Mouse (Mus musculus) spleen, postnatal 36 days (tissue): ENCODE data around the gene Ahcyl2.
"Not testable (repeated sequence)": the region's sequence is repeated elsewhere in the genome, so short reads cannot be mapped to it uniquely, and the experiment has no call there.

ENCODE experiments used
- DNase-seq, 2 experiments: peaks; one replicate each; pipeline ENCODE4 v3.0.0; 2022; ENCODE audit warnings: low spot score in 2 of 2, mixed read lengths in 1 of 2

Ahcyl2 gene

GRCm38 (mm10) chr6:29815634-29816033, 47.8 kb downstream of the Ahcyl2 start:
- DNase-seq: no peak

GRCm38 (mm10) chr6:29816371-29816770, 48.6 kb downstream of the Ahcyl2 start:
- not testable (repeated sequence) for DNase-seq

DNA sequence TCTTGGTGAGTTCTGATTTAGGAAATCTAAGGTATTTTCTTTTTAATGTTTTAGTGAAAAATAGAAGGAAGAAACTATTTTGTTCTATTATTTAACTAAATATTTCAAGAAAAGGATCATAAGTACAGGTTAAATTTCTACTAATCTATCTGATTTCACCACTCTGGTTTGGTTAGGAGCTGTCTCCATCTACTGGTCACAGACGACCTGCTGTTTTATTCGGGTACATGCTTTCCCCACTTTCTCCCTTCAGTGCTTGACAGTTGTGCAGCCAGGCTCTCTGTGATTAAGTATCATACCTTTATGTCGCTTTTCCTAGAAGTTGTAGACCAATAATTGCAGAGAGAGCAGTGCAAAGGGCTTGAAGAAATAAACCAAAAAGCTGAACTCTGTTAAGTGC, 51.5 kb downstream of the Ahcyl2 start:
- peak; percentile 16 to 40 for DNase-seq

DNA sequence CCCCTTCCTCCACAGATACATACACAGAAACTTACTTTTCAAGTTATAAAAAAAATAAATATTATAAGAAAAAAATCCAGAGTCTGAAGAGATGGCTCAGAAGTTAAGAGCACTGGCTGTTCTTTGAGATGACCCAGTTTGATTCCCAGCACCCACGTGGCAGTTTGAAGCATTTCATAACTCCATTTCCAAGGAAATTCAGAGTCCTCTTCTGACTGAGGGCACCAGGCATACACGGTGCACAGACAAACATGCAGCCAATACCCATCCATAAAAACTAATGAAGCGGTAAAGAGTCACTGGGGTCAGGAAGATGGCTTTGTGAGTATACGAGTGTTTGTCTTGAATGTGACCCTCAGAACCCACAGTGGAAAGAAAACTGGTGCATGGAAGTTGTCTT, 52.5 kb downstream of the Ahcyl2 start:
- no peak for DNase-seq

GRCm38 (mm10) chr6:29820926-29821325, 53.1 kb downstream of the Ahcyl2 start:
- DNase-seq: no peak

GRCm38 (mm10) chr6:29821770-29822169, 54.0 kb downstream of the Ahcyl2 start:
- DNase-seq: no peak

DNA sequence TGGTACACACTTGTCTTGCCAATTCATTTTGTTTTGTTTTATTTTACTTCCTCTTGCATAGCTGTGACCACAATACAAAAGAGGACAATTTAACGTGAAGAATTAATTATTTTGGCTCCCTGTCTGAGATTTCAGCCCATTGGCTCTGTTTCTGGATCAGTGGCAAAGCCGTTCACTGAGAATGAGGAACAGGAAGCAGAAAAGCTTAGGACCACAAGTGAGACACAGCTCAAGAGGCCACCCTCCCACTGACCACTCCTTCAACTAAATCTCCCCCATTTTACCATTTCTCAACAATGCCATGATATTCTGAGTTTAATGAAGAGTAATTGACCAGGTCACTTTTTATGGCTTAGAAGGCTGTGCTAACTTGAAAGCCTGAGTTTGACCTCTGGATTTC, 57.5 kb downstream of the Ahcyl2 start:
- no peak for DNase-seq

GRCm38 (mm10) chr6:29827291-29828242, 59.8 kb downstream of the Ahcyl2 start:
- DNase-seq: peak; percentile 31 to 33

GRCm38 (mm10) chr6:29828574-29829234, 60.9 kb downstream of the Ahcyl2 start:
- no peak for DNase-seq

- no peak for DNase-seq
These were observed 64.5 kb downstream of the Ahcyl2 start for GRCm38 (mm10) chr6:29832356-29832755.

DNA sequence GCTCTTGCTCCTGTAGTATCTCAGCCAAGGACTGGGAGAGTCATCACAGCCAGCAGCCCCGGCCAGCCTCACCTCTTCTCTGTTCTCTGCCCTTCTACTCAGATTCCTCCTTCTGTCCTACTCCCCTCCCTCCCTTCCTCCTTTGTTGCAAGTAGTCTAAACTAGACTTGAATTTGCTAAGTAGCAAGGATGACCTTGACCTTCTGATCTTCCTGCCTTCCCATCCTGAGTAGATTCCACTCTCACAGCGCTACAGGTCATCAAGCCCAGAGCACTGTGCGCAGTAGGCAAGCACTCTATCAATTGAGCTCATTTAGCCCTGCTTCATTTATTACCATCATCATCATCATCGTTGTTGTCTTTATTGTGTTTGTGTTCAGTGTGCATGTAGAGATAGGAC, 65.3 kb downstream of the Ahcyl2 start:
- DNase-seq: no peak

GRCm38 (mm10) chr6:29833568-29834255, 65.9 kb downstream of the Ahcyl2 start:
- DNase-seq: peak in 1 of 2 experiments; percentile 25

GRCm38 (mm10) chr6:29835543-29836177, 67.8 kb downstream of the Ahcyl2 start:
- DNase-seq: no peak

GRCm38 (mm10) chr6:29837579-29837978, 69.8 kb downstream of the Ahcyl2 start:
- peak; percentile 10 to 13 for DNase-seq

- DNase-seq: peak; percentile 74 to 78
These were observed 70.7 kb downstream of the Ahcyl2 start for GRCm38 (mm10) chr6:29838531-29838930.

DNA sequence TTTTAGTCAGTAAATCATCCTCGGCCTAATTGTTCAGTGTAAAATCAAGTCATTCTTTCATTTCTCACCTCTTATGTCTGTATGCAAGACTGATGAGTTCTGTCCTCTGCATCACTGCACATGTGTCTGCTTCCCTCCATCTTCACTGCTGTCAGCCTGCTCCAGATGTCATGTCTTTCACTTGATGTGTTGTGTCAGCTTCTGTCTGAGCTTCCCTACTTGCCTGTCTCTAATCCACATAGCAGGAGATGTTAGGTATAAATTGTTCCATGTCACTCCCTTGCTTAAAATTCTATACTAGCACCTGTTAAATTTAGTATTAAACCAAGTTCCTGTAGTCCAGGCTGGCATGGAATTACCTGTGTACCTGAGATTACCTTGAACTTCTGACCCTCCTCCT, 72.2 kb downstream of the Ahcyl2 start:
- no peak for DNase-seq

DNA sequence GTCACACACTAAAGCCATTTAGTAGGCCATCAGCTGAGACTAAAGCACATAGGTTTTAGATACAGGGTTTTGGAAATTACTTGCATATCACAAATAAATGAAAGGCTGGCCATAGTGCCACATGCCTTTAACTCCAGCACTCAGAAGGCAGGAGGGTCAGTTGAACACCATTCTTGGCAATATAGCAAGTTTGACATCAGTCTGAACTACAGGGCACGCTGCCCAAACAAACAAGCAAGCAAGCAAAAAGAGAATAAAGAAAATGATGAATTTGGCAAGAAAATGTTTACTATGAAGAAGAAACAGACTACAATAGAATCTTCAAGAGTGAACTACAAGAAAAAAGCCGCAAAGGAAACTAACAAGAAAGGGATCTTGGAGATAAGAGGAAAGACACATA, 73.7 kb downstream of the Ahcyl2 start:
- DNase-seq: no peak

GRCm38 (mm10) chr6:29847643-29848166, 79.9 kb downstream of the Ahcyl2 start:
- DNase-seq: no peak

GRCm38 (mm10) chr6:29848808-29849207, 81.0 kb downstream of the Ahcyl2 start:
- no peak for DNase-seq

DNA sequence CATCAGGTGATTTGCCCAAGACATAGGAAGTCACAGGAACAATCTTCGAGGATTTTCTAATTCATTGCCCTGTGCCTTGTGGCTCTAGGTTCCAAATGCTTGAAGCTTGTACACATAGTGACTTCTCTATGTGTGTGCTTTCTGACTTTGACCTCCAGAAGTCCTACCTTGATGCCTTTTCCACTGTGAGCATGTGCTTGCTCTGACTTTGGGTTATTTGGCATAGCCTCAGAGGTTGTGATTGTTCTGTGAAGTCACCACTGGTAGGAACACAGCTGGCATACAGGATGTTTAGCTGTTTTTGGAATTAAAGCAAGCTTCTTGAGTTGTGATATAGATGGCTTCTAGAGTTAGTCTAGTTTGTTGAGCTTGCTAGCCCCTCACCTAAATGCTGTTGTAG, 82.3 kb downstream of the Ahcyl2 start:
- DNase-seq: no peak

DNA sequence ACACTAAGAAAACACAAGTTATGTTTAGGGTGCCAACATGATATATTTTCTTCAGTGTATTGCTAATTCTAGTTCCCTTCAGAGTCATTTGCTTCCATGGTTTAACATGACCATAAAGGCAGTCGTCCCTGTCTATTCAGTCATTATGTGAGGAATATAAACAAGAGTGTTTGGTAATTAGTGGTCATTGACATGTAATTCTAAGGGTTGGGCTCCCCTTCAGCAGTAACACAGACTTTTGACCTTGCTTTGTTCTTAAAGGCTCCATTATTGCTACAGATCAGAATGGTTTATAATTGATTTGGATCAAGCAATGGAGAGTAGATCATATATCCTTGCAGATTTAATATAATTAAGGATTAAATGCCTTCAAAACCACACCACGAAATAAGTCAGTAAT, 82.9 kb downstream of the Ahcyl2 start:
- no peak for DNase-seq

DNA sequence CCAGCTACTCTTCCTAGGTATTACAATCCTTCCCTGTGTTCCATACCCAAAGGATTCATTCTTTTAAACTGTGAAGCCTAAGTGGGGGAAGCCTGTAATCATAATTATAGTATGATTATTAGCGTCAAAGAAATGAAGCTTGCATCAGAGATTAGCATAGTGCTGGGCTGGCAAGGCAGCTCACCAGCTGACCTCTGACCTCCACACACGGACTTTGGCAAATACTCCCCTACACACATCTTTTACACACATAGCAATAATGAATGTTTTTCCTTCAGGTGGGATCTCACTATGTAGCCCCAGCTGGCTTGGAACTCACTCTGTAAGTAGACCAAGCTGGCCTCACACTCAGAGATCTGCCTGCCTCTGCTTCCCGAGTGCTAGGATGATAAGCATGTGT, 84.1 kb downstream of the Ahcyl2 start:
- no peak for DNase-seq
